Mouse (Mus musculus): ENCODE results near the gene Hoxa9.

DNA sequence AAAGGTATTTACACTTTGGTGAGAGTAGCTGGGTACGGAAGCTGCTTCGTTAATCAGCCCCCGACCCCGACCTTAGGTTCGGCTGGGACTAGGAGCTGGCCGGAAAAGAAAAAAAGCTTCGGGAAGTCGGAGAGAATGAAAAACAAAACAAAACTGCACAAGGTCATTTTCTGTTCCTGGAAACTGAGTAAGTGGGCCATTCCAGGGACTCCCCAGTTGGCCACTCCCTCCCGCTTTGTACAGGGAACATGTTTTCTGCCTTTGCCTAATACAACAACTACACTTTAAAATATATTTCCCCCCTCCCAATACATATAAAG lies 35.7 kb upstream of the Hoxa9 start:
- TF ChIP-seq CTCF (IDR thresholded peaks at IDR 0.05; ENCODE audit: low read depth) (no peak), EP300 (IDR thresholded peaks at IDR 0.05; ENCODE audit: low read depth) (no peak)
